In genomic region chr11:18873451-18874277, GRCm38 (mm10) we compare ENCODE assay signal across 9 mouse cellular contexts.
DNase-seq lines count a peak whose midpoint lies in the region; ATAC-seq and TF ChIP-seq lines count a peak whose summit lies in the region.
"Had no signal": no experiment of that assay in that cellular context is flagged by ENCODE, and none has a peak within 500 bp of the region (broad histone marks: within the 10 kb centered on the region; RNA-seq: fewer than 3 reads in every experiment).

No protein-coding gene starts in this region.

- 0 out of 2 replicates have a peak, but pooled peaks cover 10% of the 10 kb centered on the region for H3K4me1 ChIP-seq in forebrain, postnatal 0 days (ENCODE audit: insufficient read depth)
- H3K4me1 ChIP-seq in forebrain, embryonic 16.5 days (replicated peaks; ENCODE audit: control insufficient read depth, insufficient read depth, low read length), result peaks cover 31% of the 10 kb centered on the region
- H3K4me1 ChIP-seq in lung, embryonic 14.5 days (ENCODE audit: insufficient read depth), result peaks cover 9% of the 10 kb centered on the region; the same call in 1 of the 2 replicates
- peaks cover 15% of the 10 kb centered on the region for H3K4me1 ChIP-seq in hindbrain, embryonic 11.5 days (replicated peaks; ENCODE audit: control insufficient read depth, insufficient read depth, low read length)
- H3K4me1 ChIP-seq in neural tube, embryonic 15.5 days, result peaks cover 60% of the 10 kb centered on the region
- no peaks in the 10 kb centered on the region for H3K4me1 ChIP-seq in thymus, adult 2 months (replicated peaks; ENCODE audit: control insufficient read depth, insufficient read depth, low read length)

- TF ChIP-seq CTCF in forebrain, postnatal 0 days (IDR thresholded peaks at IDR 0.05; ENCODE audit: low read depth), result no peak
- TF ChIP-seq CTCF in lung, embryonic 14.5 days (IDR thresholded peaks at IDR 0.05; ENCODE audit: low read depth), result no peak
- TF ChIP-seq CTCF in thymus, adult 2 months (IDR thresholded peaks at IDR 0.05; ENCODE audit: borderline replicate concordance, control insufficient read depth, extremely low read depth, insufficient read depth, low read length, poor library complexity), result no peak

- H3K27me3 ChIP-seq in forebrain, postnatal 0 days (ENCODE audit: insufficient read depth, low read length), result peaks cover 59% of the 10 kb centered on the region
- H3K27me3 ChIP-seq in forebrain, embryonic 16.5 days (replicated peaks; ENCODE audit: control insufficient read depth, insufficient read depth, low read length), result peaks cover 30% of the 10 kb centered on the region
- H3K27me3 ChIP-seq in lung, embryonic 14.5 days (ENCODE audit: insufficient read depth, low read length), result 0 out of 2 replicates have a peak, but pooled peaks cover 23% of the 10 kb centered on the region
- no peaks in the 10 kb centered on the region; the same call in 1 of the 2 replicates for H3K27me3 ChIP-seq in hindbrain, embryonic 11.5 days (ENCODE audit: control insufficient read depth, insufficient read depth, low read length)
- H3K27me3 ChIP-seq in neural tube, embryonic 15.5 days (replicated peaks), result no peaks in the 10 kb centered on the region
- H3K27me3 ChIP-seq in thymus, adult 2 months (ENCODE audit: control insufficient read depth, insufficient read depth, low read length), result peaks cover 44% of the 10 kb centered on the region

- H3K27ac ChIP-seq in forebrain, postnatal 0 days (ENCODE audit: low read depth, low read length), result no peak overlapping the region
- no peak overlapping the region for H3K27ac ChIP-seq in forebrain, embryonic 16.5 days (ENCODE audit: low read length)
- peak overlapping the region; percentile 90 for H3K27ac ChIP-seq in lung, embryonic 14.5 days (ENCODE audit: low read depth)
- H3K27ac ChIP-seq in hindbrain, embryonic 11.5 days (ENCODE audit: low read depth, low read length), result peak overlapping the region; percentile 97
- H3K27ac ChIP-seq in neural tube, embryonic 15.5 days (replicated peaks), result peak overlapping the region; percentile 92
- no peak overlapping the region for H3K27ac ChIP-seq in thymus, adult 2 months (ENCODE audit: control insufficient read depth, insufficient read depth, low read length)

- no peaks in the 10 kb centered on the region for H3K36me3 ChIP-seq in forebrain, postnatal 0 days (ENCODE audit: insufficient read depth)
- no peaks in the 10 kb centered on the region for H3K36me3 ChIP-seq in forebrain, embryonic 16.5 days (ENCODE audit: control insufficient read depth, insufficient read depth)
- no peaks in the 10 kb centered on the region for H3K36me3 ChIP-seq in lung, embryonic 14.5 days (ENCODE audit: insufficient read depth)
- no peaks in the 10 kb centered on the region for H3K36me3 ChIP-seq in hindbrain, embryonic 11.5 days (ENCODE audit: control insufficient read depth, insufficient read depth, low read length)
- no peaks in the 10 kb centered on the region for H3K36me3 ChIP-seq in neural tube, embryonic 15.5 days
- no peaks in the 10 kb centered on the region for H3K36me3 ChIP-seq in thymus, adult 2 months (ENCODE audit: control insufficient read depth, insufficient read depth, low read length)

- H3K9me3 ChIP-seq in forebrain, postnatal 0 days (ENCODE audit: low read length), result no peaks in the 10 kb centered on the region
- H3K9me3 ChIP-seq in forebrain, embryonic 16.5 days (ENCODE audit: control insufficient read depth, low read length), result no peaks in the 10 kb centered on the region
- H3K9me3 ChIP-seq in lung, embryonic 14.5 days (ENCODE audit: low read depth, low read length), result no peaks in the 10 kb centered on the region
- H3K9me3 ChIP-seq in hindbrain, embryonic 11.5 days (ENCODE audit: control insufficient read depth, low read length), result no peaks in the 10 kb centered on the region
- no peaks in the 10 kb centered on the region for H3K9me3 ChIP-seq in neural tube, embryonic 15.5 days (replicated peaks)

- H3K9ac ChIP-seq in forebrain, postnatal 0 days, result no peak overlapping the region
- no peak overlapping the region for H3K9ac ChIP-seq in forebrain, embryonic 16.5 days (replicated peaks; ENCODE audit: low read depth, low read length)
- peak overlapping the region; percentile 59 for H3K9ac ChIP-seq in lung, embryonic 14.5 days
- H3K9ac ChIP-seq in hindbrain, embryonic 11.5 days (ENCODE audit: low read depth, low read length), result 0 out of 2 replicates have a peak overlapping the region, but pooled peaks have one; percentile 27
- H3K9ac ChIP-seq in neural tube, embryonic 15.5 days (replicated peaks), result peak overlapping the region; percentile 32

- peak; percentile 79 for DNase-seq in forebrain, postnatal 0 days
- DNase-seq in lung, embryonic 14.5 days, result peak; percentile 57
- no peak for DNase-seq in lung, adult 18-20 months
- DNase-seq in hindbrain, embryonic 11.5 days (ENCODE audit: low spot score), result peak; percentile 58
- no peak for DNase-seq in thymus, adult 2 months
- no peak for DNase-seq in left cerebral cortex, adult 8-10 months (ENCODE audit: low spot score in 2 of 2)
- DNase-seq: thymus, adult 18-20 months had no signal

- no peak for TF ChIP-seq POLR2A in thymus, adult 2 months (IDR thresholded peaks at IDR 0.05; ENCODE audit: control insufficient read depth, extremely low read depth, insufficient read depth, low read length, poor library complexity)

- H3K4me2 ChIP-seq in forebrain, postnatal 0 days (ENCODE audit: low read depth), result no peak overlapping the region
- H3K4me2 ChIP-seq in forebrain, embryonic 16.5 days (ENCODE audit: low read length), result no peak overlapping the region
- H3K4me2 ChIP-seq in lung, embryonic 14.5 days, result peak overlapping the region; percentile 79
- peak overlapping the region; percentile 94 for H3K4me2 ChIP-seq in hindbrain, embryonic 11.5 days (replicated peaks; ENCODE audit: low read depth, low read length)
- peak overlapping the region; percentile 75 for H3K4me2 ChIP-seq in neural tube, embryonic 15.5 days

- no peak for ATAC-seq in forebrain, postnatal 0 days
- ATAC-seq in forebrain, embryonic 16.5 days, result no peak
- no peak for ATAC-seq in lung, embryonic 14.5 days (ENCODE audit: insufficient read depth)
- ATAC-seq in hindbrain, embryonic 11.5 days (ENCODE audit: low FRiP score), result no peak
- no peak for ATAC-seq in neural tube, embryonic 15.5 days (ENCODE audit: low FRiP score)

- WGBS in forebrain, postnatal 0 days, result 7% methylated on average over 9 of the region's 9 CpGs
- WGBS in forebrain, embryonic 16.5 days, result 5% methylated on average over 9 of the region's 9 CpGs
- WGBS in lung, embryonic 14.5 days, result 8% methylated on average over 9 of the region's 9 CpGs
- 3% methylated on average over 9 of the region's 9 CpGs for WGBS in hindbrain, embryonic 11.5 days
- 10% methylated on average over 9 of the region's 9 CpGs for WGBS in neural tube, embryonic 15.5 days
- WGBS in thymus, adult 2 months, result 13% methylated on average over 9 of the region's 9 CpGs

- no peak overlapping the region for H3K4me3 ChIP-seq in forebrain, postnatal 0 days (ENCODE audit: low read depth, low read length)
- H3K4me3 ChIP-seq in forebrain, embryonic 16.5 days (replicated peaks; ENCODE audit: low read length), result no peak overlapping the region
- peak overlapping the region; percentile 41; the same call in 1 of the 2 replicates for H3K4me3 ChIP-seq in lung, embryonic 14.5 days (ENCODE audit: low read depth, low read length)
- H3K4me3 ChIP-seq in hindbrain, embryonic 11.5 days (ENCODE audit: low read depth, low read length), result peak overlapping the region; percentile 2; the same call in 1 of the 2 replicates
- H3K4me3 ChIP-seq in neural tube, embryonic 15.5 days (replicated peaks), result no peak overlapping the region
- H3K4me3 ChIP-seq in thymus, adult 2 months (ENCODE audit: control insufficient read depth, insufficient read depth, low read length), result no peak overlapping the region

Comparison
In these comparisons a context has a peak if more than half of its experiments do, and no peak if none do; other contexts are left out.
1. DNase-seq: peak in forebrain, postnatal 0 days (single experiment), lung, embryonic 14.5 days (single experiment) and hindbrain, embryonic 11.5 days (single experiment); none in lung, adult 18-20 months (0 of 2), thymus, adult 2 months (single experiment) and left cerebral cortex, adult 8-10 months (0 of 2).
2. H3K27ac ChIP-seq: peak in lung, embryonic 14.5 days (single experiment), hindbrain, embryonic 11.5 days (single experiment) and neural tube, embryonic 15.5 days (single experiment); none in forebrain, postnatal 0 days (single experiment), forebrain, embryonic 16.5 days (single experiment) and thymus, adult 2 months (single experiment).
3. H3K4me2 ChIP-seq: peak in lung, embryonic 14.5 days (single experiment), hindbrain, embryonic 11.5 days (single experiment) and neural tube, embryonic 15.5 days (single experiment); none in forebrain, postnatal 0 days (single experiment) and forebrain, embryonic 16.5 days (single experiment).
4. H3K4me3 ChIP-seq: peak in lung, embryonic 14.5 days (single experiment) and hindbrain, embryonic 11.5 days (single experiment); none in forebrain, postnatal 0 days (single experiment), forebrain, embryonic 16.5 days (single experiment), neural tube, embryonic 15.5 days (single experiment) and thymus, adult 2 months (single experiment).
5. H3K9ac ChIP-seq: peak in lung, embryonic 14.5 days (single experiment), hindbrain, embryonic 11.5 days (single experiment) and neural tube, embryonic 15.5 days (single experiment); none in forebrain, postnatal 0 days (single experiment) and forebrain, embryonic 16.5 days (single experiment).